Mouse (Mus musculus): Measurements from ENCODE around the gene Cma1.

DNA sequence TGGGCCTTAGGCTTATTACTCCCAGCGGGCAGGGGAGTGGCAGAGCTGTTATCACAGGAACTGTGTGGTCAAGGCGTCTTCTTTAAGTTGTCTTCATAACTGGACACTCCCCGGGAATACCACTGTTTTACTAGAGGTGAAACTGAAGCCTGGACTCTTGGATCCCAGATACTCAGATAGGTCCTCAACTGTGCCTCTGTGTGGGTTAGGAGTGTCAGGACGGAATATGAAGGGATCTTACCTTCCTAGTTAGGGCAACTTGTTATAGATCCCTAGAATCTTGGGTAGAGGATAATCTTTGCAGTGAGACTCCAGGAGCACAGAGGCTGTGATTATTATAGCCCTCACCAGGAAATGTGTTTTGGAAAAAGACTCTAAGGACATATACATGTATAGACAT is at the start of gene Cma1:
- TF ChIP-seq CTCF (IDR thresholded peaks at IDR 0.05; ENCODE audit: control insufficient read depth, insufficient read depth, insufficient read length) (no peak), USF1 (IDR thresholded peaks at IDR 0.05; ENCODE audit: low read depth) (no peak), MAX (IDR thresholded peaks at IDR 0.05) (no peak), CEBPB (IDR thresholded peaks at IDR 0.05; ENCODE audit: low read depth) (no peak), MYOD1 (IDR thresholded peaks at IDR 0.05; ENCODE audit: control insufficient read depth, insufficient read length, low read depth) (no peak), MYOG (IDR thresholded peaks at IDR 0.05; ENCODE audit: control insufficient read depth, extremely low read depth, insufficient read length) (no peak)
